Mouse (Mus musculus): ENCODE data around the gene Slc16a8. TPM values are rescaled to one million over a fixed set of nuclear protein-coding genes. Genes with fewer than 3 reads are reported as not detected.

Gene Slc16a8
- polyA plus RNA-seq, 1 experiment from 2014 or later: 0.26 TPM

- H3K27me3 ChIP-seq (ENCODE audit: control insufficient read depth, insufficient read depth, low read length): no peaks in the 10 kb centered on the region
- H3K9me3 ChIP-seq (ENCODE audit: control insufficient read depth, low read length): no peaks in the 10 kb centered on the region
- H3K36me3 ChIP-seq (ENCODE audit: control insufficient read depth, insufficient read depth, low read length): no peaks in the 10 kb centered on the region
- WGBS: 91% methylated on average over 7 of the region's 7 CpGs
- no peak overlapping the region for H3K9ac ChIP-seq (ENCODE audit: low read depth, low read length)
- ATAC-seq (ENCODE audit: low FRiP score) (no peak), DNase-seq (ENCODE audit: low spot score) (no peak)
- H3K4me3 ChIP-seq (ENCODE audit: low read depth, low read length): no peak overlapping the region
- no peak overlapping the region for H3K27ac ChIP-seq (ENCODE audit: low read depth, low read length)
- no peaks in the 10 kb centered on the region for H3K4me1 ChIP-seq (replicated peaks; ENCODE audit: control insufficient read depth, insufficient read depth, low read length)
- H3K4me2 ChIP-seq (replicated peaks; ENCODE audit: low read depth, low read length): no peak overlapping the region
Observed at GRCm38 (mm10) chr15:79286141-79286540, 31.6 kb upstream of the Slc16a8 start.

- Histone ChIP-seq H3K27me3 (ENCODE audit: control insufficient read depth, insufficient read depth, low read length) (no peaks in the 10 kb centered on the region), H3K27ac (ENCODE audit: low read depth, low read length) (no peak within 1 kb of the TSS), H3K4me2 (replicated peaks; ENCODE audit: low read depth, low read length) (no peak within 1 kb of the TSS), H3K9ac (ENCODE audit: low read depth, low read length) (no peak within 1 kb of the TSS), H3K36me3 (ENCODE audit: control insufficient read depth, insufficient read depth, low read length) (no peaks in the 10 kb centered on the region), H3K4me3 (ENCODE audit: low read depth, low read length) (no peak within 1 kb of the TSS), H3K4me1 (replicated peaks; ENCODE audit: control insufficient read depth, insufficient read depth, low read length) (no peaks in the 10 kb centered on the region), H3K9me3 (ENCODE audit: control insufficient read depth, low read length) (no peaks in the 10 kb centered on the region)
- WGBS: 66% methylated on average over 10 of the region's 10 CpGs
- DNase-seq (ENCODE audit: low spot score): no peak
- no peak for ATAC-seq (ENCODE audit: low FRiP score)
Observed at GRCm38 (mm10) chr15:79285399-79285798, 30.8 kb upstream of the Slc16a8 start, which contains the start of gene Baiap2l2. Gene Baiap2l2 (minus strand): TSS chr15:79285537.

GRCm38 (mm10) chr15:79283371-79283770, 28.8 kb upstream of the Slc16a8 start:
- Histone ChIP-seq H3K4me3 (ENCODE audit: low read depth, low read length) (no peak overlapping the region), H3K36me3 (ENCODE audit: control insufficient read depth, insufficient read depth, low read length) (no peaks in the 10 kb centered on the region), H3K4me2 (replicated peaks; ENCODE audit: low read depth, low read length) (no peak overlapping the region), H3K9me3 (ENCODE audit: control insufficient read depth, low read length) (no peaks in the 10 kb centered on the region), H3K4me1 (replicated peaks; ENCODE audit: control insufficient read depth, insufficient read depth, low read length) (no peaks in the 10 kb centered on the region), H3K9ac (ENCODE audit: low read depth, low read length) (no peak overlapping the region), H3K27ac (ENCODE audit: low read depth, low read length) (no peak overlapping the region), H3K27me3 (ENCODE audit: control insufficient read depth, insufficient read depth, low read length) (no peaks in the 10 kb centered on the region)
- ATAC-seq (ENCODE audit: low FRiP score) (no peak), DNase-seq (ENCODE audit: low spot score) (no peak)
- WGBS: 84% methylated on average over 4 of the region's 4 CpGs

GRCm38 (mm10) chr15:79282434-79282833, 27.9 kb upstream of the Slc16a8 start:
- ATAC-seq (ENCODE audit: low FRiP score): no peak
- H3K4me3 ChIP-seq (ENCODE audit: low read depth, low read length): no peak overlapping the region
- no peak overlapping the region for H3K4me2 ChIP-seq (replicated peaks; ENCODE audit: low read depth, low read length)
- 83% methylated on average over 5 of the region's 5 CpGs for WGBS
- H3K9me3 ChIP-seq (ENCODE audit: control insufficient read depth, low read length): no peaks in the 10 kb centered on the region
- H3K27me3 ChIP-seq (ENCODE audit: control insufficient read depth, insufficient read depth, low read length): no peaks in the 10 kb centered on the region
- no peaks in the 10 kb centered on the region for H3K4me1 ChIP-seq (replicated peaks; ENCODE audit: control insufficient read depth, insufficient read depth, low read length)
- no peak for DNase-seq (ENCODE audit: low spot score)
- no peaks in the 10 kb centered on the region for H3K36me3 ChIP-seq (ENCODE audit: control insufficient read depth, insufficient read depth, low read length)
- H3K9ac ChIP-seq (ENCODE audit: low read depth, low read length): no peak overlapping the region
- no peak overlapping the region for H3K27ac ChIP-seq (ENCODE audit: low read depth, low read length)

GRCm38 (mm10) chr15:79281389-79281788, 26.8 kb upstream of the Slc16a8 start:
- no peak overlapping the region for H3K27ac ChIP-seq (ENCODE audit: low read depth, low read length)
- no peak overlapping the region for H3K4me2 ChIP-seq (replicated peaks; ENCODE audit: low read depth, low read length)
- whole genome bisulfite sequencing: 95% methylated on average over 1 of the region's 1 CpGs
- no peak overlapping the region for H3K4me3 ChIP-seq (ENCODE audit: low read depth, low read length)
- H3K9me3 ChIP-seq (ENCODE audit: control insufficient read depth, low read length): no peaks in the 10 kb centered on the region
- H3K36me3 ChIP-seq (ENCODE audit: control insufficient read depth, insufficient read depth, low read length): no peaks in the 10 kb centered on the region
- ATAC-seq (ENCODE audit: low FRiP score) (no peak), DNase-seq (ENCODE audit: low spot score) (no peak)
- H3K4me1 ChIP-seq (replicated peaks; ENCODE audit: control insufficient read depth, insufficient read depth, low read length): no peaks in the 10 kb centered on the region
- H3K9ac ChIP-seq (ENCODE audit: low read depth, low read length): no peak overlapping the region
- H3K27me3 ChIP-seq (ENCODE audit: control insufficient read depth, insufficient read depth, low read length): no peaks in the 10 kb centered on the region

- no peaks in the 10 kb centered on the region for H3K27me3 ChIP-seq (ENCODE audit: control insufficient read depth, insufficient read depth, low read length)
- H3K9me3 ChIP-seq (ENCODE audit: control insufficient read depth, low read length): no peaks in the 10 kb centered on the region
- DNase-seq (ENCODE audit: low spot score) (no peak), ATAC-seq (ENCODE audit: low FRiP score) (no peak)
- H3K27ac ChIP-seq (ENCODE audit: low read depth, low read length): no peak overlapping the region
- no peaks in the 10 kb centered on the region for H3K4me1 ChIP-seq (replicated peaks; ENCODE audit: control insufficient read depth, insufficient read depth, low read length)
- H3K4me2 ChIP-seq (replicated peaks; ENCODE audit: low read depth, low read length): no peak overlapping the region
- WGBS: 65% methylated on average over 5 of the region's 5 CpGs
- no peak overlapping the region for H3K4me3 ChIP-seq (ENCODE audit: low read depth, low read length)
- H3K9ac ChIP-seq (ENCODE audit: low read depth, low read length): no peak overlapping the region
- no peaks in the 10 kb centered on the region for H3K36me3 ChIP-seq (ENCODE audit: control insufficient read depth, insufficient read depth, low read length)
Observed at GRCm38 (mm10) chr15:79280850-79281249, 26.3 kb upstream of the Slc16a8 start.

DNA sequence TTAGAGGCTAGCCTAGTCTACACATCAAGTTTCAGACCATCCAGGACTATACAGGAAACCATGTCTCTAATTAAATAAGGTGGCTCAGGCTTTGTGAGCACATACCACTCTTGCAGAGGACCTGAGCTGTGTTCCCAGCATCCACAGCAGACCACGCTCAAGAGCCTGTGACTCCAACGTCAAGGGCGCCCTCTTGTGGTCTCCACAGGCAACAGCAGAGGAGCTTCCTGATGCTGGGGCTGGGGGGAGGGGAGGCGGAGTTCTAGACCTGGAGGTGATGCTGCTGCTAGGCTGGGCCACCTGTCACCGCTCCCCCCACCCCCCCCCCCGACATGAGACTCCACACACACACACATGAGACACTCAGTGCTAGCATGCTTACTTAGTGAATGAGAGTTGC, 25.6 kb upstream of the Slc16a8 start:
- no peak overlapping the region for H3K4me3 ChIP-seq (ENCODE audit: low read depth, low read length)
- no peak for ATAC-seq (ENCODE audit: low FRiP score)
- peak; percentile 53 for DNase-seq (ENCODE audit: low spot score)
- no peaks in the 10 kb centered on the region for H3K4me1 ChIP-seq (replicated peaks; ENCODE audit: control insufficient read depth, insufficient read depth, low read length)
- H3K27me3 ChIP-seq (ENCODE audit: control insufficient read depth, insufficient read depth, low read length): no peaks in the 10 kb centered on the region
- H3K27ac ChIP-seq (ENCODE audit: low read depth, low read length): no peak overlapping the region
- no peak overlapping the region for H3K9ac ChIP-seq (ENCODE audit: low read depth, low read length)
- H3K36me3 ChIP-seq (ENCODE audit: control insufficient read depth, insufficient read depth, low read length): no peaks in the 10 kb centered on the region
- no peaks in the 10 kb centered on the region for H3K9me3 ChIP-seq (ENCODE audit: control insufficient read depth, low read length)
- no peak overlapping the region for H3K4me2 ChIP-seq (replicated peaks; ENCODE audit: low read depth, low read length)
- WGBS: 28% methylated on average over 6 of the region's 6 CpGs

DNA sequence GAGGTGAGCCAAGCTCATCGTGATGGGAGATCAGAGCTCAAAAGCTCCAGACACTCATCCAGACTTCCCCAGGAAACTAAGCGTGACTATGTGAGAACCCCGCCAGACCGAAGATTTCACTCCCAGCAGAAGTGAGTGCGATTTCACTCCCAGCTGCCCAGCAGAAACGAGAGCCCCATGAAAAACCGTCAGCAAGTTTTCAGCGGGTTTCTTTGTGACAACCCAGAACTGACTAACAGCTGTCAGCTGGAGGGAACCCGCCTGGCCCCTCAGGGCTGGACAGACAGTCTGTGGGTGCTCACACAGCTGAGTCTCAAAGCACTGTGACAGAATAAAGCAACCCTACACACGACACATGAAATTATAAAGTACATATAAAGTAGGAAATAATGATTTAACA, 23.2 kb upstream of the Slc16a8 start:
- Histone ChIP-seq H3K9me3 (ENCODE audit: control insufficient read depth, low read length) (no peaks in the 10 kb centered on the region), H3K9ac (ENCODE audit: low read depth, low read length) (no peak overlapping the region), H3K27ac (ENCODE audit: low read depth, low read length) (no peak overlapping the region), H3K4me3 (ENCODE audit: low read depth, low read length) (no peak overlapping the region), H3K4me1 (replicated peaks; ENCODE audit: control insufficient read depth, insufficient read depth, low read length) (no peaks in the 10 kb centered on the region), H3K4me2 (replicated peaks; ENCODE audit: low read depth, low read length) (no peak overlapping the region), H3K36me3 (ENCODE audit: control insufficient read depth, insufficient read depth, low read length) (no peaks in the 10 kb centered on the region), H3K27me3 (ENCODE audit: control insufficient read depth, insufficient read depth, low read length) (no peaks in the 10 kb centered on the region)
- no peak for ATAC-seq (ENCODE audit: low FRiP score)
- no peak for DNase-seq (ENCODE audit: low spot score)
- 65% methylated on average over 10 of the region's 10 CpGs for WGBS

- no peaks in the 10 kb centered on the region for H3K36me3 ChIP-seq (ENCODE audit: control insufficient read depth, insufficient read depth, low read length)
- ATAC-seq (ENCODE audit: low FRiP score) (no peak), DNase-seq (ENCODE audit: low spot score) (no peak)
- H3K9ac ChIP-seq (ENCODE audit: low read depth, low read length): no peak overlapping the region
- no peak overlapping the region for H3K27ac ChIP-seq (ENCODE audit: low read depth, low read length)
- no peak overlapping the region for H3K4me3 ChIP-seq (ENCODE audit: low read depth, low read length)
- H3K9me3 ChIP-seq (ENCODE audit: control insufficient read depth, low read length): no peaks in the 10 kb centered on the region
- no peaks in the 10 kb centered on the region for H3K4me1 ChIP-seq (replicated peaks; ENCODE audit: control insufficient read depth, insufficient read depth, low read length)
- 57% methylated on average over 10 of the region's 10 CpGs for WGBS
- no peak overlapping the region for H3K4me2 ChIP-seq (replicated peaks; ENCODE audit: low read depth, low read length)
- no peaks in the 10 kb centered on the region for H3K27me3 ChIP-seq (ENCODE audit: control insufficient read depth, insufficient read depth, low read length)
Observed at GRCm38 (mm10) chr15:79273020-79273419, 18.5 kb upstream of the Slc16a8 start.

Data from hindbrain, embryonic 11.5 days (tissue).